Mouse (Mus musculus) left cerebral cortex, adult 9 months (tissue): ENCODE data around the gene Uxs1.

Source experiments
- DNase-seq, 2 experiments: peaks; one replicate each; pipeline ENCODE4 v3.0.0; 2022; ENCODE audit warnings: low spot score in 2 of 2

Uxs1 gene

GRCm38 (mm10) chr1:43803906-43804474, 23.6 kb downstream of the Uxs1 start:
- no peak for DNase-seq

- DNase-seq: no peak
Observed at GRCm38 (mm10) chr1:43798048-43798447, 29.6 kb downstream of the Uxs1 start.

DNA sequence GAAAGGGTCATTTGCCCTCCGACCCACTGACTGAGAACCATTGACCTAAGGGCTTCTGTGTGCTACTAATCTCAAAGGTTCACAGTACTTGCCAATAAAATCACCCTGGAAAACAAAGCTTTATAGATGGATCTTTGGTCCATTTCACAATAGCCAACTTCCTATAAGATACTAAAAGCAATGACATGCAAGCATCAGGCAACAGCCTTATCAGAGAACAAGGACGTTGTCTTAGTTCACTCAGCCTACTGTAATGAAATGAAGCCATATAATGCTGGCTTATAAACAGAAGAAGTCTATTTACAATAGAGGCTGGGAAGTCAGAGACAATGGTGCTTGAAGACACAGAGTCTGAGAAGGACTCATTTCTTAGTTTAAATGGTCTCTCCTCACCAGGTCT, 37.8 kb downstream of the Uxs1 start:
- no peak for DNase-seq

- no peak for DNase-seq
Observed at GRCm38 (mm10) chr1:43786711-43787110, 40.9 kb downstream of the Uxs1 start.

DNA sequence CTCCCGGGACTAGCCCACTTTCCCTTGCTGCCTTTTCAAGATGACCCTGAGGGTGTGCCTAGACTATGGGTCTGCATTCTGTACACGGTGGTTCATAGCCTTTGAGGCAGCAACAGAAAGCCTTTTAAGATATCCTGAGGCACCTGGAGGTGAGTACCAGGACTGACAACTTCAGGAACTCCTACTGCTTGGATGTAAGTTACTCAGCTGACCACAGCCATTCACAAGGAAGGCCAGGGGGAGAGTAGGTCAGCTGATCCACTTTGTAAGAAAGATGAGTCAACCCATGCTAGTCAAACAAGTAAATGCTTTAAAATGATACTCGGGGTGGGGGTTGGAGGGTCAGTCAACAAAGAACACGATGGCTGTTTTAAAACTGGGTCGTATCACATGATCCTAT, 42.3 kb downstream of the Uxs1 start:
- no peak for DNase-seq

DNA sequence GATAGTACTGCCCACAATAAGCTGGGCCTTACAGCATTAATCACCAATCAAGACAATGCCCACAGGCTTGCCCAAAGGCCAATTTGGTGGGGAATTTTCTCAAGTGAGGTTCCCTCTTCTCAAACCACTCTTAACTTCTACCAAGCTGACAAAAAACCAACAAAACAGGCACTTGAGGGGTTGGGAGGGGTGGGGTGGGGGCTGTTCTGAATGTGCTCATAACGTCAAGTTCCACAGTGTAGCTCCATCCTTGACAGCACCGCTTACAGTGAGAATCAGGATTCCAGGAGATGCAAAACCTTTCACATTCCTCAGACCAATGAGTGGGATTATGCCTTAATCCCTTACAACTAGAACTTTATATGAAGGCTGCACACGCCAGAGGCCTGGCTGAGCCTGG, 44.4 kb downstream of the Uxs1 start:
- no peak for DNase-seq

DNA sequence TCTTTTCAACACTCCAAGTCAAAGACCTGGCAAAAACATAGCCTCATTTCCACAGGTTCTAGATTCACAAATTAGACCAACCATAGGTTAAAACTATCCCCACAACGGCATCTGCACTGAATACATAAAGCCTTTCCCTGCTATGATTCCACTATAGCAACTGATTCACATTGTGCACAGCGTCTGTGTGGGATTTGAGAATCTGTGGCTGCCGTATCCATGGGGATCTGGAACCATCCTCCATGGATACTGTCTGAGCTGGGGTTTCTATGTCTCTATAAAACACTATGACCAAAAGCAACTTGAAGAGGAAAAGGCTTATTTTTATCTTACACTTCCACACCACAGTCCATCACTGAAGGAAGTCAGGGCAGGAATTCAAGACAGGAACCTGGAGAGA, 44.9 kb downstream of the Uxs1 start:
- DNase-seq: peak in 1 of 2 experiments; percentile 44

GRCm38 (mm10) chr1:43781672-43782071, 45.9 kb downstream of the Uxs1 start:
- DNase-seq: no peak

DNA sequence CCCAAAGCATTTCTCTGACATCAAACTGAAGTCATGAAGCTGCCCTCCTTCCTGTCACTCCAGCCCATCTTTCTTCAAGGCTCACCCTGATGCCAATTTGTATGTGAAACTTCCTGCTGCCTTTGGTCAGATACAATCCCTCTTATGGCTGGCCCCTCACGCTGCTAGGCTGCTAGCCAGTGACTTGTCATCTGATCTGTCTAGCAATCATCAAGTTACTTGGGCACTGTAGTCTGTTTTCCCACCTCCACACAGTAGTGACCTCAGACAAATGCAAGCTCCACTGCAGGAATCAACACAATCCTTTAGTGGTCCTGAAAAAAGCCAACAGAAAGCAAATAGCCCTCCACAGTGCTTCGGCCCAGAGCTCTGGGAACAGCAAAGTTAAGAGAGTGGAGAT, 46.4 kb downstream of the Uxs1 start:
- no peak for DNase-seq

GRCm38 (mm10) chr1:43776106-43776505, 51.5 kb downstream of the Uxs1 start:
- DNase-seq: no peak

DNA sequence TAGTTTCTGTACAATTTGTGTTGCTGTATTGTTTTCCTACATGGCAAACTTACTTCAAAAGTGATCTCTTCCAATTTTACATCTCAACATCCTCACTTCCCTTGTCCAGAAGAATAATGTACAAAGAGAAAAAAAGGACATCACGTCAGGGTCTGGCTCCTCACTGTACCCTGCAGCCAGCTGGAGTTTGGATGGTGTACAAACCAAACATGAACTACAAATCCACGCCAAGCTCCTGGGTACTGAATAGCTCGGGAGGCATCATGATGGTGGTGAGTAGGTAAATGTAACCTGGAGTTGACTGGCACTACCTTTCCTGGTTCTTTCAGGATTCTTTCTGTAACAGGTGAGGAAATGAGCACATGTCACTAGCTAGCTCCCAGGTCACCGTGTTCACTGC, 53.5 kb downstream of the Uxs1 start:
- DNase-seq: no peak

DNA sequence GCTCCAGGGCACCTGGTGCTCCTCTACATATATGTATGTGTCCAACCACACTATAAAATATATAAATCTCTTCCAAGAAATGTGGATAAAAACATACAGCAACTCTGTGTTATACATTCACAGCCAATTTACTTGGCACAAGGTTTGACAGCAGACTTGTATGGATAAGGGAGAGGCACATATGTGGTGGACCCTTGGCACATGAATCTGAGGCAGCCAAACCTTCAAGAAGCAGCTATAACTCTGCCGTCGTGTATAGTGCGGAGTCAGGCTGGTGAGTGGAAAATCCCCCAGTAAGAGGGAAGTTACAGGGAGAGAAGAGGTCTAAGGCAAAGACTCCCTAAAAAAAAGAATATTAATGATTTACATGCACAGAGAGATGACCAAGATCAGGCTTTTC, 54.9 kb downstream of the Uxs1 start:
- no peak for DNase-seq

DNA sequence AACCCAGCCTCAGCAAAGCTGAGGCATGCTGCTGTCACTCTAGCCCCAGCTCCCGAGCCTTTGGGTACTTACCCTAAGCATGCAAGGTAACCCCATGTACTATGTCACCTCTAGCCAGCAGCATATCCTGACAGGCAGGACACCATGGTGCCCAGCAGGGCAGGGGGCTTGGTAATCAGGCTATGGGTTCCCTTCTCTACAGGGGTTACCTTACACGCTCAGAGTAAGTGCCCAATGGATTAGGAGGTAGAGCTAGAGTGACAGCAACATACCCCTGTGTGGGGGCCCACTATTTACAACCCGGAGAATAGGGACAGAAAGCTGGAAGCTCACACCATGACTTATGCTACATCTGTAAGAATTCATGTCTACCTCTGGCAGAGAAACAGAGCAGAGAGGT, 57.6 kb downstream of the Uxs1 start:
- DNase-seq: no peak

- DNase-seq: no peak
Observed at GRCm38 (mm10) chr1:43769348-43769747, 58.3 kb downstream of the Uxs1 start.

GRCm38 (mm10) chr1:43768385-43768990, 59.1 kb downstream of the Uxs1 start:
- no peak for DNase-seq

- no peak for DNase-seq
Observed at GRCm38 (mm10) chr1:43766328-43766727, 61.3 kb downstream of the Uxs1 start.

DNA sequence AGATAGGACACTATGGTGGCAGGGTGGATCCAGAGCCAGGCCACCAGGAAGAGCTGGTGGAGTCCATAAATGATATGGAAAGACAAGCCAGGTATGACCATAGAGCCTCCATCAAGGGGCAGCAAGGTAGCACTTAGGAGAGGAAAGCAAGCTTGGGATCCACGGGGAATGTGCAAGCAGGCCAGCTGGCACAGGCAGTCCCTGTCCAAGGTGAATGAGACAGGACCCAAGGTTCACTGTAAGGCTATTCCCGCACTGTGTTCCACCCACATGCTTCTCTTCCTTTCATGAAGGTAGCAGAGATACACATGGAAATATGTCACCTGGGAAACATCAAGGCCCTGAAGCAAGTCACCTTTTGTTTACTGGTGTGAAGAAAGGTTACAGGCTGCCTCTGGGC, 63.1 kb downstream of the Uxs1 start:
- DNase-seq: no peak

GRCm38 (mm10) chr1:43760085-43760484, 67.5 kb downstream of the Uxs1 start:
- DNase-seq: no peak

- DNase-seq: no peak
Observed at GRCm38 (mm10) chr1:43754448-43755312, 72.9 kb downstream of the Uxs1 start.

DNA sequence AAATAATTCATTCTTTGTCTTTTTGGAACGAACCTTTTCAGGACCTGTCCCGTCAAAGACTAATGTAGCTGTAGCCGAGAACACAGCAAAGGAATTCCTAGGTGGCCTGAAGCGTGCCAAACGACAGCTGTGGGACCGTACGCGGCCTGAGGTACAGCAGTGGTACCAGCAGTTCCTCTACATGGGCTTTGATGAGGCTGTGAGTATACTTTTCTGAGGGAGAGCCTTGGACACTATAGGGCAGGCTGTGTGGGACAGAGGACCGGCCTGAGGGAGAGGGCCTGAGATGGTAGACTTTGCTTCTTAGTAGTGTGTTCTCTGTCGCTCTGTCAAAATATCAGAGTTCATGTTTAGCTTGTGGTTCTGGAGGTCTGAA, 89.1 kb downstream of the Uxs1 start:
- no peak for DNase-seq

- peak in 1 of 2 experiments; percentile 58 for DNase-seq
Observed at GRCm38 (mm10) chr1:43737812-43738518, 89.6 kb downstream of the Uxs1 start.

DNA sequence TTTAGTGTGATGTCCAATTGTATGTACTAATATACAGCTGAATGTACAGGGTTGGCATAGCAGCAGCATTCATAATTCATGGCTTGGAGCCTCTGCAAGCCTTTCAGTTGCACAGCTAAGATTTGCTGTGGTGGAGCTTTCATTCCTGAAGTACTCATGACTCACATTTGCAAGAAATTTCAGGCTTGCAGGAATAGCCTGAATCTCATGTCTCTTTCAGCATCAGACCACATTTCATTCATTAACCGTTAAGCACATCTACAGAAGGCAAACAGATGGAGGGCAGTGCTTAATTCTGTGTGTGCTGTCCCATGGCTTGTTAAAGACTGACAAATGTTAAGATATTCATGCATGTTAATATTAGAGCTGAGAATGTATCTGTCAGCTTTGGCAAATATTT, 94.9 kb downstream of the Uxs1 start:
- DNase-seq: no peak

DNA sequence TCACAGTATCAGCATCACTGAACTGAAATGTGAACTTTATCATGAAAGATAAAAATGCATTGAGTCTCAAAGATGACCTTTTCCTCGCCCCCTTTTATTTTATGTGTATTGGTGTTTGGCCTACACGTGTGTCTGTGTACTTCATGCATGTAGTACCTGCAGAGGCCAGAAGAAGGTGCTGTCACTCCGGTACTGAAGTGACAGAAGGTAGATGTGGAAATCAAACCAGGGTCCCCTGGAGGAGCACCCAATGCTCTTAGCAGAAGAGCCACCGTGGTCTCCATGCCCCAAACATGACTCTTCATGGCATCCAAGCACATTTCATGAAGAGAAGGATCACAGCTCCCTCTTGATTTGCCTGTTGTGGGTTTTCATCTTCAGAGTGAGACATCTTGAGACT, 95.5 kb downstream of the Uxs1 start:
- no peak for DNase-seq
